Mouse (Mus musculus) ES-E14 (cell line): ENCODE results near the gene Ssc5d. TPM values are rescaled to one million over a fixed set of nuclear protein-coding genes. Genes with fewer than 3 reads are reported as not detected.

Experiments used
- DNase-seq: peaks from one replicate; pipeline ENCODE4 v3.0.0-alpha.2; 2013; ENCODE audit warnings: low read depth, low spot score
- H3K27ac ChIP-seq: 2 replicates; pipeline ENCODE4 v1.5.1; 2012; ENCODE audit warnings: low read depth, mild to moderate bottlenecking, low read length, moderate library complexity, mixed read lengths; ENCODE audit not compliant: poor library complexity, insufficient read depth, severe bottlenecking
- H3K36me3 ChIP-seq: 2 replicates; pipeline ENCODE4 v1.6.1; 2012; ENCODE audit warnings: mild to moderate bottlenecking, low read length, moderate library complexity, mixed read lengths; ENCODE audit not compliant: control insufficient read depth, poor library complexity, insufficient read depth, severe bottlenecking
- H3K4me1 ChIP-seq, 2 experiments: fragments of 150-350 bp in 1 of 2; sonication (generic) in 1 of 2; 2 replicates each; pipeline ENCODE4 v1.6.1; 2012; ENCODE audit warnings: low read length in 2 of 2, mild to moderate bottlenecking in 1 of 2, mixed read lengths in 1 of 2; ENCODE audit not compliant: control insufficient read depth in 2 of 2, insufficient read depth in 2 of 2, poor library complexity in 1 of 2
- H3K4me3 ChIP-seq, 2 experiments: fragments of 150-350 bp in 1 of 2; sonication (generic) in 1 of 2; 2 replicates each; pipeline ENCODE4 v1.5.1; 2012; ENCODE audit warnings: low read length in 2 of 2, low read depth in 1 of 2, mild to moderate bottlenecking in 1 of 2, mixed read lengths in 1 of 2; ENCODE audit not compliant: insufficient read depth in 1 of 2, poor library complexity in 1 of 2, severe bottlenecking in 1 of 2
- H3K9ac ChIP-seq: 2 replicates; pipeline ENCODE4 v1.6.1; 2012; ENCODE audit warnings: low read depth, mild to moderate bottlenecking, low read length, mixed read lengths; ENCODE audit not compliant: poor library complexity, insufficient read depth, severe bottlenecking
- H3K9me3 ChIP-seq: fragments of 150-350 bp; sonication (generic); 2 replicates; pipeline ENCODE4 v1.6.1; 2012; ENCODE audit warnings: low read depth, mild to moderate bottlenecking, low read length; ENCODE audit not compliant: control insufficient read depth, insufficient read depth
- CHD2 ChIP-seq: IDR thresholded peaks from 2 replicates; pipeline ENCODE4 v1.6.1; 2014; ENCODE audit warnings: mild to moderate bottlenecking, low read depth, low read length, inconsistent platforms
- HCFC1 ChIP-seq: IDR thresholded peaks from 2 replicates; pipeline ENCODE4 v1.6.1; 2012; ENCODE audit warnings: low read length, inconsistent platforms, borderline replicate concordance; ENCODE audit not compliant: insufficient read depth
- MAFK ChIP-seq: IDR thresholded peaks from 2 replicates; pipeline ENCODE4 v1.6.1; 2014; ENCODE audit warnings: mild to moderate bottlenecking, low read depth, low read length, inconsistent platforms; ENCODE audit not compliant: insufficient read depth
- ZC3H11A ChIP-seq: IDR thresholded peaks from 2 replicates; pipeline ENCODE4 v1.6.1; 2012; ENCODE audit warnings: low read depth, mild to moderate bottlenecking, inconsistent platforms, low read length, borderline replicate concordance
- ZNF384 ChIP-seq: IDR thresholded peaks from 2 replicates; pipeline ENCODE4 v1.6.1; 2012; ENCODE audit warnings: low read depth, low read length, inconsistent platforms
- in situ Hi-C, 2 experiments: fragments of 600-800 bp; cut with MboI; formaldehyde crosslinking; loops; one replicate each; pipeline ENCODE4 v1.15.1; 2025; ENCODE audit warnings: low sequenced_read_pairs in 2 of 2, inconsistent platforms in 1 of 2; ENCODE audit not compliant: unreplicated experiment in 2 of 2
- total RNA-seq: library from RNA; depleted of rRNA; stranded (reverse); fragments of 300-350 nt; gene quantifications from 2 replicates; pipeline ENCODE4 v1.2.3, GENCODE M21; 2012

Gene Ssc5d
- total RNA-seq, 1 experiment = 0.94 TPM

DNA sequence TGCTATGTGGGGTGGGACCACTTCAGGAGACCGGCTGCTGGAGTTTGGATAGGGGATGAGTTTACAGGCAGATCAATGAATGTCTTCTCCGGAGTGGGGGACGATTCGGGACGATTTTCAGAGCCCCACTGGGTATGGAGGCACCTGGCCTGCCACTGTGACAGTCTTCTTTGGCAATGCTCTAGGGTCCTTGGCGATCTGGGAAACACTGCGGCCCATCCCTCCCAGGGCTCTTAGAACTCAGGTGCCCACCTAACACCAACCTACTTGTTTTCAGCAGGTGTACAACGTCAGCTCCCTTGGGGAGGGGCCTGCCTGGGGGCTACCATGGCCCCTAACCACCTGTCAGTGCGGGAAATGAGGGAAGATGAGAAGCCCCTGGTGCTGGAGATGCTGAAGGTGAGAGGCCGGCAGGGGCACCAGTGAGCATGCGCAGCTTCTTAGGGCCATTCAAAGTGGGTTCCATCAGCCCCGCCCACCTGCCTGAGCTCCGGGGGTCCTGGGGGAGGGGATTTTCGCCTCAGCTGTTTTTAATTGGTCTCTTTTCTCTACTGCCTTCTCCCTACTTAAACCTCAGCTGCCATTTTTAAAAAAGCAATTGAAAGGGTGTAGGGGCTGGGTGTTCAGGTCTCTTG lies 2.5 kb upstream of the Ssc5d start:
- Histone ChIP-seq H3K9me3 (no peaks in the 10 kb centered on the region), H3K4me3 (peak overlapping the region; percentile 38 to 54; a peak in 3 of 4 replicates), H3K9ac (peak overlapping the region; percentile 28; the same call in 1 of the 2 replicates), H3K36me3 (peaks cover 8% of the 10 kb centered on the region; the same call in 1 of the 2 replicates), H3K27ac (no peak overlapping the region; the same call in 1 of the 2 replicates), H3K4me1 (peaks cover 4 to 45% of the 10 kb centered on the region in 2 experiments; a peak in 3 of 4 replicates)
- peak; percentile 86 for DNase-seq
- TF ChIP-seq ZC3H11A = no peak
- no peak for TF ChIP-seq MAFK
- TF ChIP-seq CHD2 = no peak
- TF ChIP-seq ZNF384 = no peak
- TF ChIP-seq HCFC1 = no peak
- in situ Hi-C loops = no loop called here

DNA sequence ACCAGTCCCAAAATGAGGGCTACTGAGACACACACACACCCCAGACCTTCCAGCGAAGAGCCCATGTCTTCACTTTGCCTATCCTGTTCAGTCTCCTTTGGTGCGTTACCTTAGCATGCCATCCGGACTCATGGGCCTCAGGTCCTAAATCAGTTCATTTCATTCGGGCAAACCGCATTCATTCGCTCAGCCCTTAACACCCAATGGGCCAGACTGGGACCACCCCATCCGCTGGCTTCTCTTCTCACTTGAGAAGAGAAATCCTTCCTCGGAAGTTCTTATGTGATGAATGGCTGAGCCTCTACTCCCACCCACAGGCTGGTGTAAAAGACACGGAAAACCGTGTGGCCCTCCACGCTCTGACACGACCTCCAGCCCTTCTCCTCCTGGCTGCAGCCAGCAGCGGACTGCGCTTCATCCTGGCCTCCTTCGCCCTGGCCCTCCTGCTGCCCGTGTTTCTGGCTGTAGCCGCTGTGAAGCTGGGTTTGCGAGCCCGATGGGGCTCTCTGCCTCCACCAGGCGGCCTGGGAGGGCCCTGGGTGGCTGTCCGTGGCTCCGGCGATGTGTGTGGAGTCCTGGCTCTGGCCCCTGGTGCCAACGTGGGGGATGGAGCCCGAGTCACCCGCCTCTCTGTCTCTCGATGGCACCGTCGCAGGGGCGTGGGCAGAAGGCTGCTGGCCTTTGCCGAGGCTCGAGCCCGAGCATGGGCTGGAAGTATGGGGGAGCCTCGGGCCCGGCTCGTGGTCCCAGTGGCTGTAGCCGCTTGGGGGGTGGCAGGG lies 1.8 kb upstream of the Ssc5d start:
- Histone ChIP-seq H3K4me1 (peaks cover 4 to 42% of the 10 kb centered on the region in 2 experiments; a peak in 3 of 4 replicates), H3K36me3 (peaks cover 5% of the 10 kb centered on the region; the same call in 1 of the 2 replicates), H3K9ac (peak overlapping the region; percentile 28), H3K9me3 (no peaks in the 10 kb centered on the region), H3K27ac (no peak overlapping the region), H3K4me3 (peak overlapping the region; percentile 38 to 54; a peak in 3 of 4 replicates)
- no peak for DNase-seq
- no peak for TF ChIP-seq ZC3H11A
- in situ Hi-C loops = no loop called here

DNA sequence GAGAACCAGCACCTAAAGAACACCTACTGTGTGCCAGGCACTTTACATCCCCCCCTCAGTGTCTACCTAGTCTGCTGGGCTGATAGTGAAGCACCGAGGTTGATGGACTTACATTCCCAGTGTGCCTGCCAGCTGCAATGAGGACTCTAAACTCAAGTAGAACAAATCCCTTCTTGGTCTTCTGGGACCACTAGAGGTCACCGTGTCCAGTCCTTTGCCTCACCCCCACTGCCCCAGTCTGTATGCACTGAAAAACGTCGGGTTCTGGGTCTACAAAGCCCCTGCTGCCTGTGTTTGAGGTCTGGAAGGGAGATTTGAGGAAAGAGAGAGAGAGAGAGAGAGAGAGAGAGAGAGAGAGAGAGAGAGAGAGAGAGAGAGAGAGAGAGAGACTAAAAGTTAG lies 1.1 kb upstream of the Ssc5d start:
- Histone ChIP-seq H3K4me3 (peak overlapping the region in 1 of 2 experiments; percentile 54; a peak in 2 of 4 replicates), H3K36me3 (no peaks in the 10 kb centered on the region; the same call in 1 of the 2 replicates), H3K9me3 (no peaks in the 10 kb centered on the region), H3K9ac (no peak overlapping the region), H3K27ac (no peak overlapping the region), H3K4me1 (peaks cover 4 to 36% of the 10 kb centered on the region in 2 experiments; a peak in 3 of 4 replicates)
- no peak for DNase-seq
- in situ Hi-C loops = no loop called here
- no peak for TF ChIP-seq MAFK
- no peak for TF ChIP-seq CHD2
- TF ChIP-seq HCFC1 = no peak
- no peak for TF ChIP-seq ZNF384
- TF ChIP-seq ZC3H11A = no peak

DNA sequence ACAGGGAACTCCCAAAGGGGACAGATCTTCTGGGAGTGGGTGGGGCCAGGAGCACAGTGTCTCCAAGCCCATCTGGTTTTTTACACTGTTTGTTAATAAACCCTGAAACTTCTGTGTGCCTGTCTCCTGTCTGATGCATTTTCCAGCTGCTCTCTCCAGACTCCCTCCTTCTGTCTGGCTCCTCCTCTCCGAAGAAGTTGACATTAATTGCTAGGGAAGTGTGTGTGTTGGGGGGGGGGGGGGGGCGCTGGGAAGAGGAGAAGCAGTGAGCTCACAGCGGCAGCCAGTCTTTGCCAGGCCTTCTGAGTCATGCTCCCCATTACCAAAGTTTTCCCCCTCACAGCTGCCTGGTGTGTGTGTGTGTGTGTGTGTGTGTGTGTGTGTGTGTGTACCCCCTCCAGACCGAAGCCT lies 689 bp upstream of the Ssc5d start:
- TF ChIP-seq ZC3H11A = no peak
- TF ChIP-seq CHD2 = no peak
- TF ChIP-seq ZNF384 = no peak
- DNase-seq = no peak
- peaks cover 4 to 35% of the 10 kb centered on the region in 2 experiments; a peak in 3 of 4 replicates for H3K4me1 ChIP-seq
- no peak overlapping the region for H3K4me3 ChIP-seq
- in situ Hi-C loops = no loop called here
- no peak overlapping the region for H3K9ac ChIP-seq
- no peak overlapping the region for H3K27ac ChIP-seq
- no peaks in the 10 kb centered on the region for H3K9me3 ChIP-seq
- no peaks in the 10 kb centered on the region for H3K36me3 ChIP-seq

DNA sequence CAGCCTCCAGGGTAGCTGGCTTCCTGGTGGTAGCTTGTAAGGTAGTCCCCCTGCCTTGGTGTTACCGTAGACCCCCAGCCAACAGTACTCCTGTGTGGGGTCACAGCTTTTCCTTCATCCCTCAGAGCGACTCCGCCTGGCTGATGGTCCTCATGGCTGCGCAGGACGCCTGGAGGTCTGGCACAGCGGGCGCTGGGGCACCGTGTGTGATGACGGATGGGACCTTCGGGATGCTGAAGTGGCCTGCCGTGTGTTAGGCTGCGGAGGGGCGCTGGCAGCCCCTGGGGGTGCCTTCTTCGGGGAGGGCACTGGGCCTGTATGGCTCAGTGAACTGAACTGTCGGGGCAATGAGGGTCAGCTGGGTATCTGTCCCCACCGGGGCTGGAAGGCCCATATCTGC lies 1.3 kb downstream of the Ssc5d start:
- H3K4me3 ChIP-seq = no peak overlapping the region
- H3K4me1 ChIP-seq = peaks cover 2 to 20% of the 10 kb centered on the region in 2 experiments; a peak in 3 of 4 replicates
- DNase-seq = no peak
- no peaks in the 10 kb centered on the region for H3K9me3 ChIP-seq
- H3K9ac ChIP-seq = no peak overlapping the region
- no peak overlapping the region for H3K27ac ChIP-seq
- in situ Hi-C loops = no loop called here
- H3K36me3 ChIP-seq = no peaks in the 10 kb centered on the region
- no peak for TF ChIP-seq CHD2
- no peak for TF ChIP-seq ZC3H11A
- no peak for TF ChIP-seq MAFK
- no peak for TF ChIP-seq HCFC1
- TF ChIP-seq ZNF384 = no peak
